Mouse (Mus musculus): ENCODE measurements around the gene Gys1. TPM values are rescaled to one million over a fixed set of nuclear protein-coding genes. Genes with fewer than 3 reads are reported as not detected.

Gys1 gene
- polyA plus RNA-seq (2012; rRNA removed), result 7.5 and 9.9 TPM in 2 replicates

GRCm38 (mm10) chr7:45434203-45435015 lies at the start of gene Gys1:
Gene Gys1 (plus strand): TSS chr7:45434844.

DNA sequence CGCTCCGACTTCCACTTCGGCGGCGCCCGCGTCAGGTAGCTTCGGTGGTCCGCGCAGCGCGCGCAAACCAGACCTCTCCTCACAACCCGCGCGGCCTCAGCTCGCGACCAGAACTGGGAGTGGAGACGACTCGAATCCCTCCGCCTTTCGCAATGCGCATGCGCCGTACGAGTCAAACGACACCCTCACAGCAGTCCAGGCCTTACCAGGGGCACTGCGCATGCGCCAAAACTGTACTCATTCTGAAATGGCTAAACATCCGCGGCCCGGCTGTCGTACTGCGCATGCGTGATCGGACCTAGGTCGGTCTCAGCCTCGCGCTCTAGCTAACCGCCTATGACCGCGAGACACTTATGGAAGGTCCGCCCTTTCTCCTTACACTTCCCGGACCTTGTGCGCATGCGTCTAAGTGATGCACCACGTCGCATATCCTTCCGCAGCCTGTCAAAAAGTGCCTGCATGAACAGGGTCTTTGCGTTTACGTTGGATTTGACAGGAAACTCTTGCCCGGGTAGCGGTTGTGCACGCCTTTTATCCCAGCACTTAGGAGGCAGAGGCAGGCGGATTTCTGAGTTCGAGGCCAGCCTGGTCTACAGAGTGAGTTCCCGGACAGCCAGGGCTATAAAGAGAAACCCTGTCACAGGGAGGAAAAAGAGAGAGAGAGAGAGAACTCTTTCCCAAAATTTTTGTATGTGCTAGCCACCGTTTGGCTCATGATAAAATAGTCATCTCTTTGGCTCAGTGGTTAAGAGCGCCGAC lies 38.9 kb upstream of the Gys1 start, which contains the start of gene Snrnp70:
TSS of gene Snrnp70 (minus strand) at position 165 of the 759 bp plus-strand sequence.

DNA sequence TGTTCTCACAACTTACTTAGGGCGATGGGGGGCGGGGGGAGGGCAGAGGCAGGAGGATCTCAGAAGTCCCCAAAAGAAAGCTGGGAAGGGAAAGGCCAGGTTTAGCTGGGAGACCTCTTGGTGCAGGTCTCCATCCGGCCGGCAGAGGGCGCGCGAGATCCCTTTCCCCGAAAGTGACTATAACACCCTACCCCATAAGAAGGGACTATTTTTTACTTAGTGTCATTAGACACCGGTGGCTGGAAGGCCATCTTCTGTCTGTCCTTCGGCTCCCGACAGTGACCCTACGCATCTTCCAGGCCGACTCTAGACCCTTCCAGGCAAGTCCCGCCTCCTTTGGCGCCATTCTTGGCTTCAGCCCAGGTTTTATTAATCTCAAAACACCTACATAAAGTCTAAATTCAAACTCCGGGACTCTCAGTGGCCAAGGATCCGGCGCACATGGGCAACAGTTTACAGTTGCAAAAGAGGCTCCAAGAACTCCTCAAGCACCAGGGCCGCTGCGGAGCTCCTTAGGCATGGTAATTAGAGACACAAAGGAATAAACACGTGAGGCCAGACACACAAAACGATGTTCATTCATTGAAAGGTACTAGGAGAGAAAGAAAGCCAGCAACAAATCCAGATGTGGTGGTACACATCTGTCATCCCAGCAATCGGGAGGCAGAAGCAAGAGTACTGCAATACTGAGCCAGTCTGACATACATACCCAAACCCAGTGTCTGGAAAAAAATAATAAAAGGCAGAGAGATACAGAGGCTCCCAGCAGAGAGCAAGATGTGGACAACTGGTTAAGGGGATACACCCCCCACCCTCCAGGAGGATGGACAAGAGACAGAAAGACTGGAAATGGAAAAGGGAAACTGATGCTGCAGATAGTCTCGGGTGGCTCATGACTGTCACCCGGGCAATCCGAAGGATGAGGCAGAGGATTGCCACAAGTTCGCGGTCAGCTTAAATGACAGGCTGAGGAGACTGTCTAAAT lies 29.3 kb upstream of the Gys1 start, which contains the start of gene Kcna7:
TSS of gene Kcna7 (plus strand) at position 563 of the 985 bp plus-strand sequence.

DNA sequence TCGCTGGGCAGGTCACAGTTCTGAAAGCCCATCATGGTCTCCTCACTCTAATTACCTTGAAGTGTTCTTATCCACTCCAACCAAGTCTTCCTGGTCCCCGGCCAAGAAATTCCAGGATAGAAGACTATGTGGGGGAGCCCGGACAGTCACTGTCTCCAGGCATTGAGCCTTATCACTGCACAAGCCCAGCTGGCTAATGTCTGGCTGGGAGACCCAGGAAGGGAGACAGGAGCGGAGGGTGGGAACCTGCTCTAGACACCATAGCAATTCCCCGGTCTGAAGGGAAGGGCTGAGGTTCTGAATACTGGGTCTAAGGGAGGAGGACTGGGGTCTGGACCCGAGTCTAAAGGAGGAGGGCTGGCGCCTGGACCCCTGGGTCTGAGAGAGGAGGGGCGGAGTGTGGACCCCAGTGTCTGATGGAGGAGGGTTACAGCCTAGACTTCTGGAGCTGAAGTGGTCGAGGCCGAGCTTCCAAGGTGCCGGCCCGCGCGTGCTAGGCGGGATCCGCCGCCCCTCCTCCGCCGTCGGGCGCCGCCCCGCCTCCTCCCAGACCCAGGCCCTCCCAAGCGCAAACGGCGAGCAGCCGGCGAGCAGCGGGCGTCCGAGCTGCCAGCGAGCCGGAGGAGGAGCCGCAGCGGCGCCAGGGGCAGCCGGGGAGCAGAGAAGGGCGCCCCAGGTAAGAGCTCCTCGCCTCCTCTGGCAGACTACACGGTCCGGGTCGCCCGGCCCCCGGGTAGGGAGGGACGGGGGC lies 21.4 kb upstream of the Gys1 start, which contains the start of gene Ntf5:
TSS of gene Ntf5 (plus strand) at position 583 of the 751 bp plus-strand sequence.

DNA sequence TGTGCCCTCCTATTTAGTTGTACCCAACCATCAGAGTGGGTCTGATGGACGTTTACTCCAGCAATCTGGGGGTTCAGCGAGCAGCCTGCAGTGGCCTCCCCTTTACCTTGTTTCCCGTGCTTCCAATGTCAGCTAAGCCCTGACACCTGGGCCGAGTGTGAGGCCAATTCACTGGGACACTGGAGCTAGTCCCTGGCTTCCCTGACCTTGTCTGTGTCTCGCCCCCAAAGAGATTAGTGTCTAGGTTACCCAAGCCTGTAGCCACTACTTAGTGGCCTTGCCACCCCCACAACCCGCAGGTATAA lies 14.1 kb upstream of the Gys1 start, which contains the start of gene Lhb:
TSS of gene Lhb (plus strand) at position 206 of the 305 bp plus-strand sequence.

DNA sequence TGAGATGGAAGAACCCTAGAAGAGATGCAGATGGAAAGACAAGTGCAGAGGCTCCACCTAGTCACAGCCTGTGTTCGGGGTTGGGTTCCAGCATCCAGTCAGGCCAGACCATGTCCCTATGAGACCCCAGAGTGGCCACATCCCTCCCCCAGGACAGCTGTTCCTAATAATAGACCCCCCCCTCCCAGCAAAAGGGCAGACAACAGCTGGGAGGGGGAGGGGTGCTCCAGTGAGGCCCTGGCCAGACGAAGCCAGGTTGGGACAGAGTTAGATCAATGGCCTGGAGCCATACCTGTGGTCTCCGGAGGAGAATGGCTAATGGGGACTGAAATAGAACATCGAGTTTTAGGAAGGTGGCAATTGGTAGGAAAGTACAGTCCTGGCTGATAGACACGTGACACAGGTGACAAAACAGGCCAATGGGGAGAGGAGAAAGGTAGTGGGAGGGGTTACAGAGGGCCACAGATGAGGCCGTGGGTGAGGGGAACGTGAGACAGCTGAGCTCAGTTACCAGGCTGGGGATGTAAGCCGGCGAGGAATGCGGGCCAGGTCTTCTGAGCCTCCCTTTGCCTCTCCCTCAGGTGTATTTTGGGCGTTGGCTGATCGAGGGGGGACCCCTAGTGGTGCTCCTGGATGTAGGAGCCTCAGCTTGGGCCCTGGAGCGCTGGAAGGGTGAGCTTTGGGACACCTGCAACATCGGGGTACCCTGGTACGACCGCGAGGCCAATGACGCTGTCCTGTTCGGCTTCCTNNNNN lies 3.1 kb downstream of the Gys1 start, which contains the start of gene Ruvbl2:
TSS of gene Ruvbl2 (minus strand) at position 576 of the 756 bp plus-strand sequence.

DNA sequence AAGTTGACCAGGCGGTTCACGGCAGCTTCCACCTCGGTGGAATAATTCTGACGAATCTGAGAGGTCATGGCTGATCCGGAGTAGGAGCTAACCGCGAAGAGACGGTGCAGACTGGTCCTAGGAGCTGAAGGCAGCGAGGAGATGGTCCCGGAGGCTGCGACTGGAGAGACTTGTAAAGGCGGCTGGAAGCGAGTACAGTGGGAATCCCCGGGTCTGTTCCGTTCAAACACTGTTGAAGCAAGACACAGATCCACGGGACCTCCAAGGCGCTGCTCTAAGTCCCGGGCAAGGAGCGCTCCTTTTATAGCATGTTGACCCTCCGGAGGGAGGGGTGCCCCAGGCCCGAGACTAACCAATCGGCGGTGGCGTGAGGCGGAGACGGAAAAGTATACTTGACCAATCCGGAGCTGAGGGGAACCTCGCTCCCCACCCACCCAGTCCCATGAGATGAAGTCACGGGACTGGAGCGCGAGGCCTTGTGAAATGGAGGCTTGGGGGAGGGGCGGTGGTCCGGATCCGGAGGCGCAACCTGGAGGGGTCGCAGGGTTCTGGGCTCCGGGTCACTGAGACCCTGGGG lies 25.0 kb downstream of the Gys1 start, which contains the start of gene Ftl1:
TSS of gene Ftl1 (minus strand) at position 321 of the 577 bp plus-strand sequence.

DNA sequence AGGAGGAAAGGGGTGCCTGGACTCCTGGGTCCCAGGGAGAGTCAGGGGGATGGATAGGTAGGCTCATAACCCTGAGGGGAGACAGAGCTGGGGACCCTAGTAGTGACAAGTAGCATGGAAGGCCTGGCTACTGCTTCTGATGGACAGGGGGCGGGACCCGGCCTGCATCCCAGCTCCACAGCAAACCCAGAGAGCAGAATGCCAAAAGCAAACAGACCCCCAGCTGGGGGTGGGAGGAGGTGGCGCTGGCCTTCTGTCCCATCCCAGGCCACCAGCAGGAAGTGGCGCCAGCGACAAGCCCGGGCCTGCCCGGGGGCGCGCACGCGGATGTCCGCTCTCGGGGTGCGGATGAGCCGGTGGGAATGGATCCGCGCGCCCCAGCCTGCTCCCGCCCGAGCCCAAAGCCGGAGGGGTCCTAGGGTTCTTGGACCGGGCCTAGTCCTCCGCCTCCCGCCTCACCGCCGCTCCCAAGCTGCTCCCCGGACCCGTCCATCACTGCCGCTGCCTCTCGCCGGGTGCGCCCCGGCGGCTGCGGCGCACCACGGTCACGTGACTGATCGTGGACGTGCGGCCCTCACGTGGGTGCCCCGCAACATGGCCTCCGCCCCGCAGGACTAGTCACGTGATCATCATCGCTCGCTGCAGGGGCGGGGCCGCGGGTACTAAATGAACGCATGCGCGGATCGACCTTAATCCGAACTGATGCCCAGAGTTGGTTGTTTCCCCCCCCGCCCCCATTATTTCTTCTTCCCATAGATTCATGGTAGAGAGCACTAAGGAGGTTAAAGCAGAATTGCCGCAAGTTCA lies 31.8 kb downstream of the Gys1 start, which contains the start of gene Bax:
TSS of gene Bax (minus strand) at position 616 of the 807 bp plus-strand sequence.

GRCm38 (mm10) chr7:45481374-45481927 lies 46.8 kb downstream of the Gys1 start, which contains the start of gene Tulp2:
Gene Tulp2 (plus strand): TSS chr7:45481877.

DNA sequence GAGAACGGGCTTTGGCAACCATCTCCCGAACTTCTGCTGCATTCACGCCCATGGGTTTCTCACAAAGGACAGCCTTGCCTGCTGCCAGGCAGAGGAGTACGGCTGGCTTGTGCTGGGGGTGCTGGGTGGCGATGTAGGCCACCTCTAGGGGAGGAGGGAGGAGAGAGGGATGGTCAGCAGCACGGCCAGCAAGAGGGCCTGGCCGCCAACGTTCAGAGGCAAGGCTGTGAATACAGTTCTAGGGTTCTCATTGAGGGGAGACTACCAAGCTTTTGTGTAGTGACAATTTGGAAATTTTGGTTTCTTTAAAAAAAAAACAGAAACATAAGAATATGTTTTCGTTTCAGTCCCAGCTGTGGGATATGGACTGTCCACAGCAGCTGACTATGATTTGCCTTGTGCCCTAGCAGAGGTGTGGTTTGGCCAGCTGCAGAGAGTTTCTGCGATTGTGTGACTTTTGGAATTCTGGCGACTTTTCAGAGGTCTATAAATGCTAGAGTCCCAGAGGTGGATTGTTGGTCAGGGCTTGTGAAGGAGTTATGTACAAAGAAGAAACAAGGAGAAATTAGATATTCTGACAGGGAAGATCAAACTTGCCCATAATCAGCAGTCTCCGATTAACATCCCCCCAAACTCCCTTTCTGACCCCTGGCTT lies 52.2 kb downstream of the Gys1 start, which contains the start of gene Gm45808:
TSS of gene Gm45808 (minus strand) at position 51 of the 655 bp plus-strand sequence.

GRCm38 (mm10) chr7:45488293-45489204 lies 53.9 kb downstream of the Gys1 start, which contains the start of gene Dhdh:
Gene Dhdh (minus strand): TSS chr7:45488805.

Other genes with a start within 250 kb of the Gys1 start
- 0.04 and 0.05 TPM in 2 replicates for gene Ccdc155, start 230.0 kb upstream of the Gys1 start, polyA plus RNA-seq (2012; rRNA removed)
- gene Dkkl1, start 222.7 kb upstream of the Gys1 start, polyA plus RNA-seq (2012; rRNA removed), result 0.42 and 0.52 TPM in 2 replicates
- gene Tead2, start 219.1 kb upstream of the Gys1 start, polyA plus RNA-seq (2012; rRNA removed), result 21.0 and 23.1 TPM in 2 replicates
- gene Cd37, start 195.7 kb upstream of the Gys1 start, polyA plus RNA-seq (2012; rRNA removed), result 30.2 and 33.5 TPM in 2 replicates
- gene Slc6a16, start 193.8 kb upstream of the Gys1 start, polyA plus RNA-seq (2012; rRNA removed), result 0.05 and 0.06 TPM in 2 replicates
- gene Slc6a21, start 157.3 kb upstream of the Gys1 start, polyA plus RNA-seq (2012; rRNA removed), result 0.04 and 0.09 TPM in 2 replicates
- 3.7 and 4.2 TPM in 2 replicates for gene Trpm4, start 101.1 kb upstream of the Gys1 start, polyA plus RNA-seq (2012; rRNA removed)
- gene Hrc, start 99.6 kb upstream of the Gys1 start, polyA plus RNA-seq (2012; rRNA removed), result 0.20 and 0.34 TPM in 2 replicates
- gene Ppfia3, start 67.8 kb upstream of the Gys1 start, polyA plus RNA-seq (2012; rRNA removed), result 0.06 and 0.07 TPM in 2 replicates
- 0.12 and 0.20 TPM in 2 replicates for gene Lin7b, start 64.3 kb upstream of the Gys1 start, polyA plus RNA-seq (2012; rRNA removed)
- gene Snrnp70, start 39.1 kb upstream of the Gys1 start, polyA plus RNA-seq (2012; rRNA removed), result 152 and 184 TPM in 2 replicates
- gene Kcna7, start 29.2 kb upstream of the Gys1 start, polyA plus RNA-seq (2012; rRNA removed), result not detected in 2 replicates
- 0.15 and 0.17 TPM in 2 replicates for gene Ntf5, start 21.1 kb upstream of the Gys1 start, polyA plus RNA-seq (2012; rRNA removed)
- not detected in 2 replicates for gene Lhb, start 14.0 kb upstream of the Gys1 start, polyA plus RNA-seq (2012; rRNA removed)
- 37.3 and 45.2 TPM in 2 replicates for gene Ruvbl2, start 3.3 kb downstream of the Gys1 start, polyA plus RNA-seq (2012; rRNA removed)
- gene Ftl1, start 25.0 kb downstream of the Gys1 start, polyA plus RNA-seq (2012; rRNA removed), result 1,700 and 2,007 TPM in 2 replicates
- 47.6 and 49.6 TPM in 2 replicates for gene Bax, start 32.1 kb downstream of the Gys1 start, polyA plus RNA-seq (2012; rRNA removed)
- 0.12 and 0.15 TPM in 2 replicates for gene Tulp2, start 47.0 kb downstream of the Gys1 start, polyA plus RNA-seq (2012; rRNA removed)
- 0.12 TPM in 1 of 2 replicates, not detected in the other for gene Gm45808, start 52.0 kb downstream of the Gys1 start, polyA plus RNA-seq (2012; rRNA removed)
- 5.7 and 6.5 TPM in 2 replicates for gene Dhdh, start 54.0 kb downstream of the Gys1 start, polyA plus RNA-seq (2012; rRNA removed)
- 75.2 and 76.4 TPM in 2 replicates for gene Nucb1, start 75.6 kb downstream of the Gys1 start, polyA plus RNA-seq (2012; rRNA removed)
- gene Ppp1r15a, start 91.4 kb downstream of the Gys1 start, polyA plus RNA-seq (2012; rRNA removed), result 79.7 and 101 TPM in 2 replicates
- gene Plekha4, start 91.5 kb downstream of the Gys1 start, polyA plus RNA-seq (2012; rRNA removed), result 1.2 and 1.7 TPM in 2 replicates
- gene Hsd17b14, start 120.0 kb downstream of the Gys1 start, polyA plus RNA-seq (2012; rRNA removed), result 0.78 and 1.3 TPM in 2 replicates
- gene Bcat2, start 135.3 kb downstream of the Gys1 start, polyA plus RNA-seq (2012; rRNA removed), result 41.1 and 45.0 TPM in 2 replicates
- gene Fgf21, start 180.6 kb downstream of the Gys1 start, polyA plus RNA-seq (2012; rRNA removed), result 3.1 and 3.5 TPM in 2 replicates
- gene Fut1, start 182.4 kb downstream of the Gys1 start, polyA plus RNA-seq (2012; rRNA removed), result 0.17 and 0.24 TPM in 2 replicates
- gene Izumo1, start 187.0 kb downstream of the Gys1 start, polyA plus RNA-seq (2012; rRNA removed), result 0.09 and 0.12 TPM in 2 replicates
- gene Rasip1, start 192.6 kb downstream of the Gys1 start, polyA plus RNA-seq (2012; rRNA removed), result 3.2 and 3.6 TPM in 2 replicates
- 0.50 TPM in 2 replicates for gene Mamstr, start 205.1 kb downstream of the Gys1 start, polyA plus RNA-seq (2012; rRNA removed)
- 0.04 and 0.05 TPM in 2 replicates for gene Fut2, start 231.6 kb downstream of the Gys1 start, polyA plus RNA-seq (2012; rRNA removed)
- gene Ntn5, start 249.2 kb downstream of the Gys1 start, polyA plus RNA-seq (2012; rRNA removed), result 0.01 and 0.04 TPM in 2 replicates

Measured in liver, embryonic 18 days (tissue).